Mouse (Mus musculus) midbrain, embryonic 15.5 days (tissue): Measurements from ENCODE around the gene Cdkn1c. TPM values are rescaled to one million over a fixed set of nuclear protein-coding genes. Genes with fewer than 3 reads are reported as not detected.

Experiments
- ATAC-seq: fragments of 200-750 bp; cut with Nextera tagmentation; replicated peaks from 2 replicates; pipeline ENCODE4 v1.8.0; 2017; ENCODE audit warnings: moderate TSS enrichment
- H3K27ac ChIP-seq: fragments of 300-500 bp; sonication (generic); 2 replicates; pipeline ENCODE4 v1.5.1; 2015; ENCODE audit warnings: mild to moderate bottlenecking, inconsistent platforms
- H3K27me3 ChIP-seq: fragments of 300-500 bp; sonication (generic); replicated peaks from 2 replicates; pipeline ENCODE4 v1.6.1; 2015; ENCODE audit warnings: inconsistent platforms
- H3K36me3 ChIP-seq: fragments of 300-500 bp; sonication (generic); replicated peaks from 2 replicates; pipeline ENCODE4 v1.6.1; 2015; ENCODE audit warnings: inconsistent platforms
- H3K4me1 ChIP-seq: fragments of 300-500 bp; sonication (generic); 2 replicates; pipeline ENCODE4 v1.6.1; 2015; ENCODE audit warnings: inconsistent platforms
- H3K4me2 ChIP-seq: fragments of 300-500 bp; sonication (generic); 2 replicates; pipeline ENCODE4 v1.6.1; 2015; ENCODE audit warnings: inconsistent platforms, mild to moderate bottlenecking, moderate library complexity
- H3K4me3 ChIP-seq: fragments of 300-500 bp; sonication (generic); 2 replicates; pipeline ENCODE4 v1.5.1; 2015; ENCODE audit warnings: mild to moderate bottlenecking, inconsistent platforms
- H3K9ac ChIP-seq: fragments of 300-500 bp; sonication (generic); 2 replicates; pipeline ENCODE4 v1.6.1; 2015; ENCODE audit warnings: mild to moderate bottlenecking, inconsistent platforms
- H3K9me3 ChIP-seq: fragments of 300-500 bp; sonication (generic); 2 replicates; pipeline ENCODE4 v1.6.1; 2016; ENCODE audit warnings: inconsistent platforms
- WGBS: fragments of 180-500 bp; shearing (Covaris S2); methylation state at CpG from one replicate; pipeline ENCODE4 v1.1.7; 2015; ENCODE audit warnings: mixed read lengths; 5-methylcytosine and 5-hydroxymethylcytosine counted together
- polyA plus RNA-seq: library from polyadenylated mRNA; unstranded; fragments of >200 nt; fragmentation: Nextera tagmentation; extraction: Ambion mirVana; gene quantifications from 2 replicates; pipeline ENCODE4 v1.2.1, GENCODE M21; 2015

Cdkn1c gene
- polyA plus RNA-seq, 1 experiment from 2014 or later, result 288 TPM

GRCm38 (mm10) chr7:143466099-143466677 is 5.3 kb upstream of the Cdkn1c start:
- Histone ChIP-seq H3K4me2 (no peak overlapping the region), H3K9ac (no peak overlapping the region), H3K27me3 (no peaks in the 10 kb centered on the region), H3K27ac (no peak overlapping the region), H3K36me3 (no peaks in the 10 kb centered on the region), H3K9me3 (no peaks in the 10 kb centered on the region), H3K4me3 (no peak overlapping the region), H3K4me1 (peaks cover 23% of the 10 kb centered on the region)
- 0 out of 2 replicates have a peak, but pooled peaks have one; percentile 24 for ATAC-seq
- WGBS, result 31% methylated on average over 14 of the region's 14 CpGs

DNA sequence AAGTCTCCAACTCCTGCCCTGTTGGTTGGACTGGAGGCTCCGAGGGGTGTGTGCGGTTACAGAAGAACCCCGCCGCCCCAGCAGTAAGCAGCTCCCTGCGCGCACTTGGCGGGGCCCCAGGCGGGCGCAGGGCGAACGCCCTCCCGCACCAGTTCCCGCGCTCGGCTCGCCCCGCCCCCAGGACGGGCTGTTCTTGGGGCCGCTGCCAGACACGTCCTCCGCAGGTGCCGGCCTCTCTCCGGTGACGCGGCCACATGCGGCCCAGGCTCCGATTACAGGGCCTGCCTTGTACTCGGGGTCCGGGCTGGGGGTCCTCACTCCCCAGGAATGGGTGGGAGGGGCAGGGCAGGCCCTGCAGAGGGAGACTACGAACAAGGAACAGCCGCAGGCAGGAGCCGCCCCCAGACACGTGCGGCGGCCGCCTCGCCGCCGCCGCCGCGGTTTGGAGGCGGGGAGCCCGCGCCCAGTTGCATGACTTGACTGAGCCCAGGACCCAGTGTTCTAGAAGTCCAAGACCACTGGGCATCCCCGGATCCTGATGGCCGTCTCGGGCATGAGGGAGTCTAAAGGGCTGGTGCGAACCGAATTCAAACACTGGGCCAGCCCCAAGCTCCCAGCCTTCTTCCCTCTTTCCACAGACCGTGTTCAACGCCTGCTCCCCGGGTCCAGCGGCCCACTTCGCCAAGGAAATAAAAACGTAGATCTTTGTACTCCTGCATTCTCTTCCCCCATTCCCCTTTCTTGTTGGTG is 4.1 kb upstream of the Cdkn1c start:
- Histone ChIP-seq H3K4me2 (peak overlapping the region; percentile 70), H3K9ac (peak overlapping the region; percentile 24), H3K9me3 (0 out of 2 replicates have a peak, but pooled peaks cover 2% of the 10 kb centered on the region), H3K4me3 (peak overlapping the region; percentile 35), H3K36me3 (no peaks in the 10 kb centered on the region), H3K4me1 (peaks cover 23% of the 10 kb centered on the region), H3K27me3 (no peaks in the 10 kb centered on the region), H3K27ac (no peak overlapping the region)
- no peak for ATAC-seq
- 22% methylated on average over 56 of the region's 56 CpGs for WGBS

- Histone ChIP-seq H3K9ac (no peak overlapping the region), H3K36me3 (no peaks in the 10 kb centered on the region), H3K27me3 (no peaks in the 10 kb centered on the region), H3K4me2 (no peak overlapping the region), H3K27ac (no peak overlapping the region), H3K4me1 (peaks cover 20% of the 10 kb centered on the region), H3K4me3 (no peak overlapping the region), H3K9me3 (0 out of 2 replicates have a peak, but pooled peaks cover 2% of the 10 kb centered on the region)
- ATAC-seq, result no peak
- WGBS, result 32% methylated on average over 11 of the region's 11 CpGs
Observed at GRCm38 (mm10) chr7:143463865-143464415, 3.1 kb upstream of the Cdkn1c start.

DNA sequence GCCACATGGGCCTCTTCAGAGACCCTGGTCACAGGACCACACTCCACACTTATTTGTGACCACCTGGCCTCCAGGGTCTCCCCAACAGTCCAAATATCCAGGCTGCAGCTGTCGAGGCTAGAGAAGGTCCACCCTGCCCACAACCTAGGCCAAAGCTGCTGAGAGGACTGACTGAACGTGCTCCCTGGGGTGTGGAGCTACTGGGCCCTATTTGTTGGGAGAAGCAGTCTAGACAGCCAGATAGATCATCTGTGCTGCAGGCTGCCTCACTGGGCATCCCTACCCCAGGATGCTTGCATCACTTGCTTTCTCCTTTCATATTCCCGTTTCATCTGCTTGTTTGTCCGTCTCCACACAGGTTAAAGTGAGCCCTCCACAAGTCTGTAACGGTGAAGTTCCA is 1.7 kb upstream of the Cdkn1c start:
- H3K4me2 ChIP-seq, result no peak overlapping the region
- 0 out of 2 replicates have a peak, but pooled peaks cover 2% of the 10 kb centered on the region for H3K9me3 ChIP-seq
- no peak for ATAC-seq
- H3K4me3 ChIP-seq, result no peak overlapping the region
- H3K27me3 ChIP-seq, result no peaks in the 10 kb centered on the region
- no peak overlapping the region for H3K9ac ChIP-seq
- H3K4me1 ChIP-seq, result peaks cover 15% of the 10 kb centered on the region
- H3K36me3 ChIP-seq, result no peaks in the 10 kb centered on the region
- WGBS, result 80% methylated on average over 5 of the region's 5 CpGs
- H3K27ac ChIP-seq, result no peak overlapping the region

- no peak overlapping the region for H3K27ac ChIP-seq
- H3K27me3 ChIP-seq, result no peaks in the 10 kb centered on the region
- no peaks in the 10 kb centered on the region for H3K36me3 ChIP-seq
- H3K4me3 ChIP-seq, result no peak overlapping the region
- H3K4me2 ChIP-seq, result no peak overlapping the region
- H3K9ac ChIP-seq, result no peak overlapping the region
- ATAC-seq, result no peak
- peaks cover 9% of the 10 kb centered on the region; the same call in 1 of the 2 replicates for H3K4me1 ChIP-seq
- 55% methylated on average over 11 of the region's 11 CpGs for WGBS
- 0 out of 2 replicates have a peak, but pooled peaks cover 2% of the 10 kb centered on the region for H3K9me3 ChIP-seq
Observed at GRCm38 (mm10) chr7:143461920-143462319, 1.1 kb upstream of the Cdkn1c start.

- Histone ChIP-seq H3K4me1 (peaks cover 9% of the 10 kb centered on the region; the same call in 1 of the 2 replicates), H3K4me3 (peak overlapping the region; percentile 51), H3K27me3 (no peaks in the 10 kb centered on the region), H3K4me2 (peak overlapping the region; percentile 52), H3K27ac (peak overlapping the region; percentile 52), H3K9ac (0 out of 2 replicates have a peak overlapping the region, but pooled peaks have one; percentile 14), H3K9me3 (0 out of 2 replicates have a peak, but pooled peaks cover 2% of the 10 kb centered on the region), H3K36me3 (no peaks in the 10 kb centered on the region)
- ATAC-seq, result peak; percentile 61
- 43% methylated on average over 20 of the region's 32 CpGs for WGBS
Observed at GRCm38 (mm10) chr7:143461294-143461870, 532 bp upstream of the Cdkn1c start.

DNA sequence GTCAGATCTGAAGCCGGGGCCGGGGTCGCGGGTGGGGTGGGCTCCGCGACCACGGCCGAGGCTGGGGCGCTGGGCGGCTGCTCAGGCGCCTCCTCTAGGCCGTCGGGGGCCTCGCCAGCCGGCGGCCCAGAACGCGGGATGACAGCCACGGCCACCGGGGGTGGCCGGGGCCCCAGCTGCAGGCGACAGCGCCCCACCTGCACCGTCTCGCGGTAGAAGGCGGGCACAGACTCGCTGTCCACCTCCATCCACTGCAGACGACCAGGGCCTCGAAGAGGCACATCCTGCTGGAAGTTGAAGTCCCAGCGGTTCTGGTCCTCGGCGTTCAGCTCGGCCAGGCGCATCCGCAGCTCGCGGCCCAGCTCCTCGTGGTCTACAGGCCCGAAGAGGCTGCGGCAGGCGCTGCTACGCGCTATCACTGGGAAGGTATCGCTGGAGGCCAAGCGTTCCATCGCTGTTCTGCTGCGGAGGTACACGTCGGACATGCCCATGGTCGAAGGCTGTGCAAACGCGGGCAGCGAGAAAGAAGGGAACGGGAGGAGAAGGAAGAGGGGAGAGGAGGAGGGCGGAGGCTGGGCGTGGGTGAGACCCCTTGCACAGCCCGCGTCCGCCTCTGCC is 524 bp downstream of the Cdkn1c start:
- H3K9me3 ChIP-seq, result 0 out of 2 replicates have a peak, but pooled peaks cover 2% of the 10 kb centered on the region
- H3K27ac ChIP-seq, result peak overlapping the region; percentile 64
- H3K27me3 ChIP-seq, result no peaks in the 10 kb centered on the region
- no peaks in the 10 kb centered on the region for H3K36me3 ChIP-seq
- no peak; the same call in 1 of the 2 replicates for ATAC-seq
- H3K4me3 ChIP-seq, result peak overlapping the region; percentile 51
- peaks cover 8% of the 10 kb centered on the region; the same call in 1 of the 2 replicates for H3K4me1 ChIP-seq
- peak overlapping the region; percentile 52 for H3K4me2 ChIP-seq
- 49% methylated on average over 60 of the region's 60 CpGs for WGBS
- peak overlapping the region; percentile 47 for H3K9ac ChIP-seq

GRCm38 (mm10) chr7:143459332-143460211 is 1.3 kb downstream of the Cdkn1c start:
- H3K27me3 ChIP-seq, result no peaks in the 10 kb centered on the region
- no peaks in the 10 kb centered on the region for H3K36me3 ChIP-seq
- 39% methylated on average over 100 of the region's 100 CpGs for WGBS
- H3K4me2 ChIP-seq, result peak overlapping the region; percentile 52
- peak overlapping the region; percentile 61 for H3K27ac ChIP-seq
- 0 out of 2 replicates have a peak, but pooled peaks cover 2% of the 10 kb centered on the region for H3K9me3 ChIP-seq
- H3K9ac ChIP-seq, result peak overlapping the region; percentile 47
- peaks cover under 1% of the 10 kb centered on the region; the same call in 1 of the 2 replicates for H3K4me1 ChIP-seq
- H3K4me3 ChIP-seq, result peak overlapping the region; percentile 51
- ATAC-seq, result no peak

DNA sequence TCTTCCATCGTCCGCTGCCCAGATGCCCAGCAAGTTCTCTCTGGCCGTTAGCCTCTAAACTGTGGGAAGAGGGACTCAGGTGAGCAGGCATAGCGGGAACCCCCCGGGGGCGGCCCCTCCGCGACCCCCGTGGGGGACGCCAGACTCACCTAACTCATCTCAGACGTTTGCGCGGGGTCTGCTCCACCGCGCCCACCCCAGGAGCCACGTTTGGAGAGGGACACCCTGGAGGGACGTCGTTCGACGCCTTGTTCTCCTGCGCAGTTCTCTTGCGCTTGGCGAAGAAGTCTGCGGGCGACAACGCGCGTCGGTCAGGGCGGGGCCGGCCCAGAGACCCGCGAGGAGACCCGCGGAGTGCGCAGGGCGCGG is 1.9 kb downstream of the Cdkn1c start:
- no peaks in the 10 kb centered on the region for H3K27me3 ChIP-seq
- no peaks in the 10 kb centered on the region; the same call in 1 of the 2 replicates for H3K4me1 ChIP-seq
- H3K36me3 ChIP-seq, result no peaks in the 10 kb centered on the region
- WGBS, result 27% methylated on average over 38 of the region's 38 CpGs
- peak overlapping the region; percentile 52 for H3K4me2 ChIP-seq
- H3K9ac ChIP-seq, result peak overlapping the region; percentile 47
- 0 out of 2 replicates have a peak, but pooled peaks cover 2% of the 10 kb centered on the region for H3K9me3 ChIP-seq
- peak overlapping the region; percentile 51 for H3K4me3 ChIP-seq
- peak overlapping the region; percentile 61 for H3K27ac ChIP-seq
- ATAC-seq, result no peak

DNA sequence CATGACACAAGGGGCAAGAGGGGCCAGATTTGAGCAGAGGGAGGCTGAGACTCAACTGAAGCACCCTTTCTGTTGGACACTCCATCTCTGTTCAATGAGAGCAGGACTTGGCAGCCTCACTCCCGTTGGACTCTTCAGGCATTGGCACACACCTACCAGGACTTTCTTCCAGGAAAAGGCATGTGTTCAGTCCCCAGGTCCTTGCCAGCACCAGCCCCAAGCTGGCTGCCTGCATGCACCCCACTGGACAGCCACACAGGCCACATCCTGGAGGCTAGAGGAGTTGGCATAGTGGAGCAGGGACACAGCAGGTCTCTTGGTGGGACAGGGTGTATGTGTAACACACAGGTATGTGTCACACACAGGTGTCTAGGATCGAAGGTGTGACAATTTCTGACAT is 13.7 kb downstream of the Cdkn1c start:
- Histone ChIP-seq H3K27ac (no peak overlapping the region), H3K4me2 (no peak overlapping the region), H3K27me3 (peaks cover 17% of the 10 kb centered on the region; the same call in 1 of the 2 replicates), H3K4me3 (no peak overlapping the region), H3K9me3 (no peaks in the 10 kb centered on the region), H3K36me3 (no peaks in the 10 kb centered on the region), H3K4me1 (peaks cover 16% of the 10 kb centered on the region), H3K9ac (no peak overlapping the region)
- 70% methylated on average over 2 of the region's 2 CpGs for WGBS
- ATAC-seq, result no peak
